Mouse (Mus musculus) neural tube, embryonic 12.5 days (tissue): ENCODE results near the gene Cog3. TPM values are rescaled to one million over a fixed set of nuclear protein-coding genes. Genes with fewer than 3 reads are reported as not detected.

Source experiments
- ATAC-seq: fragments of 200-750 bp; cut with Nextera tagmentation; 2 replicates; pipeline ENCODE4 v1.8.0; 2017; ENCODE audit warnings: low read depth, mild to moderate bottlenecking, moderate TSS enrichment, moderate library complexity; ENCODE audit not compliant: low FRiP score
- H3K27ac ChIP-seq: fragments of 300-500 bp; sonication (generic); 2 replicates; pipeline ENCODE4 v1.5.1; 2016
- H3K27me3 ChIP-seq: fragments of 300-500 bp; sonication (generic); replicated peaks from 2 replicates; pipeline ENCODE4 v1.6.1; 2016; ENCODE audit warnings: mild to moderate bottlenecking
- H3K36me3 ChIP-seq: fragments of 300-500 bp; sonication (generic); 2 replicates; pipeline ENCODE4 v1.6.1; 2016; ENCODE audit warnings: mild to moderate bottlenecking
- H3K4me1 ChIP-seq: fragments of 300-500 bp; sonication (generic); 2 replicates; pipeline ENCODE4 v1.6.1; 2016
- H3K4me2 ChIP-seq: fragments of 300-500 bp; sonication (generic); replicated peaks from 2 replicates; pipeline ENCODE4 v1.6.1; 2016; ENCODE audit warnings: mild to moderate bottlenecking
- H3K4me3 ChIP-seq: fragments of 300-500 bp; sonication (generic); 2 replicates; pipeline ENCODE4 v1.5.1; 2016
- H3K9ac ChIP-seq: fragments of 300-500 bp; sonication (generic); 2 replicates; pipeline ENCODE4 v1.6.1; 2016; ENCODE audit warnings: mild to moderate bottlenecking
- H3K9me3 ChIP-seq: fragments of 300-500 bp; sonication (generic); 2 replicates; pipeline ENCODE4 v1.6.1; 2016; ENCODE audit warnings: mild to moderate bottlenecking
- WGBS: fragments of 180-500 bp; shearing (Covaris S2); methylation state at CpG from one replicate; pipeline ENCODE4 v1.1.7; 2016; 5-methylcytosine and 5-hydroxymethylcytosine counted together
- polyA plus RNA-seq: library from polyadenylated mRNA; unstranded; fragments of >200 nt; fragmentation: Nextera tagmentation; extraction: Ambion mirVana; gene quantifications from 2 replicates; pipeline ENCODE4 v1.2.1, GENCODE M21; 2016

The Cog3 gene
- polyA plus RNA-seq, 1 experiment from 2014 or later: 24.8 TPM

- Histone ChIP-seq H3K27ac (no peak overlapping the region), H3K4me2 (no peak overlapping the region), H3K9ac (no peak overlapping the region), H3K9me3 (no peaks in the 10 kb centered on the region), H3K27me3 (no peaks in the 10 kb centered on the region), H3K4me3 (no peak overlapping the region), H3K4me1 (no peaks in the 10 kb centered on the region), H3K36me3 (peaks cover 66% of the 10 kb centered on the region)
- no peak for ATAC-seq
- 94% methylated on average over 5 of the region's 5 CpGs for WGBS
Measured at GRCm38 (mm10) chr14:75720121-75720520, 34.2 kb downstream of the Cog3 start.

GRCm38 (mm10) chr14:75716410-75716809 lies 37.9 kb downstream of the Cog3 start:
- H3K27ac ChIP-seq: no peak overlapping the region
- no peak overlapping the region for H3K4me3 ChIP-seq
- H3K9me3 ChIP-seq: no peaks in the 10 kb centered on the region
- H3K27me3 ChIP-seq: no peaks in the 10 kb centered on the region
- ATAC-seq: no peak
- no peak overlapping the region for H3K4me2 ChIP-seq
- peaks cover 71% of the 10 kb centered on the region for H3K36me3 ChIP-seq
- 95% methylated on average over 4 of the region's 4 CpGs for WGBS
- no peaks in the 10 kb centered on the region for H3K4me1 ChIP-seq
- no peak overlapping the region for H3K9ac ChIP-seq

GRCm38 (mm10) chr14:75713661-75714060 lies 40.7 kb downstream of the Cog3 start:
- no peak for ATAC-seq
- H3K4me2 ChIP-seq: no peak overlapping the region
- H3K36me3 ChIP-seq: peaks cover 57% of the 10 kb centered on the region
- H3K4me1 ChIP-seq: no peaks in the 10 kb centered on the region
- H3K9ac ChIP-seq: no peak overlapping the region
- H3K27ac ChIP-seq: no peak overlapping the region
- no peaks in the 10 kb centered on the region for H3K27me3 ChIP-seq
- WGBS: 84% methylated on average over 4 of the region's 4 CpGs
- H3K9me3 ChIP-seq: no peaks in the 10 kb centered on the region
- no peak overlapping the region for H3K4me3 ChIP-seq

- 0 out of 2 replicates have a peak, but pooled peaks cover 4% of the 10 kb centered on the region for H3K4me1 ChIP-seq
- no peaks in the 10 kb centered on the region for H3K9me3 ChIP-seq
- H3K9ac ChIP-seq: no peak overlapping the region
- H3K4me2 ChIP-seq: no peak overlapping the region
- H3K27me3 ChIP-seq: no peaks in the 10 kb centered on the region
- peaks cover 49% of the 10 kb centered on the region for H3K36me3 ChIP-seq
- 86% methylated on average over 5 of the region's 5 CpGs for WGBS
- ATAC-seq: no peak
- H3K27ac ChIP-seq: no peak overlapping the region
- no peak overlapping the region for H3K4me3 ChIP-seq
Measured at GRCm38 (mm10) chr14:75712687-75713086, 41.6 kb downstream of the Cog3 start.

- Histone ChIP-seq H3K4me2 (no peak overlapping the region), H3K4me1 (0 out of 2 replicates have a peak, but pooled peaks cover 4% of the 10 kb centered on the region), H3K27ac (no peak overlapping the region), H3K27me3 (no peaks in the 10 kb centered on the region), H3K36me3 (peaks cover 49% of the 10 kb centered on the region), H3K9ac (no peak overlapping the region), H3K9me3 (no peaks in the 10 kb centered on the region), H3K4me3 (no peak overlapping the region)
- 96% methylated on average over 3 of the region's 3 CpGs for WGBS
- ATAC-seq: no peak
Measured at GRCm38 (mm10) chr14:75711731-75712130, 42.6 kb downstream of the Cog3 start.

GRCm38 (mm10) chr14:75708986-75709385 lies 45.3 kb downstream of the Cog3 start:
- 93% methylated on average over 1 of the region's 1 CpGs for WGBS
- peaks cover 34% of the 10 kb centered on the region for H3K36me3 ChIP-seq
- H3K4me3 ChIP-seq: no peak overlapping the region
- ATAC-seq: no peak
- no peak overlapping the region for H3K9ac ChIP-seq
- no peaks in the 10 kb centered on the region for H3K9me3 ChIP-seq
- no peaks in the 10 kb centered on the region for H3K27me3 ChIP-seq
- H3K4me1 ChIP-seq: 0 out of 2 replicates have a peak, but pooled peaks cover 4% of the 10 kb centered on the region
- no peak overlapping the region for H3K4me2 ChIP-seq
- no peak overlapping the region for H3K27ac ChIP-seq

GRCm38 (mm10) chr14:75707771-75708170 lies 46.5 kb downstream of the Cog3 start:
- 22% methylated on average over 7 of the region's 7 CpGs for WGBS
- H3K9me3 ChIP-seq: no peaks in the 10 kb centered on the region
- 0 out of 2 replicates have a peak, but pooled peaks cover 4% of the 10 kb centered on the region for H3K4me1 ChIP-seq
- H3K4me3 ChIP-seq: no peak overlapping the region
- H3K9ac ChIP-seq: no peak overlapping the region
- H3K27me3 ChIP-seq: no peaks in the 10 kb centered on the region
- ATAC-seq: no peak
- H3K36me3 ChIP-seq: peaks cover 43% of the 10 kb centered on the region
- no peak overlapping the region for H3K27ac ChIP-seq
- H3K4me2 ChIP-seq: no peak overlapping the region

GRCm38 (mm10) chr14:75706647-75707046 lies 47.7 kb downstream of the Cog3 start:
- Histone ChIP-seq H3K4me2 (no peak overlapping the region), H3K4me3 (no peak overlapping the region), H3K27me3 (no peaks in the 10 kb centered on the region), H3K9me3 (no peaks in the 10 kb centered on the region), H3K9ac (no peak overlapping the region), H3K27ac (no peak overlapping the region), H3K4me1 (0 out of 2 replicates have a peak, but pooled peaks cover 4% of the 10 kb centered on the region), H3K36me3 (peaks cover 36% of the 10 kb centered on the region)
- ATAC-seq: no peak
- WGBS: 89% methylated on average over 4 of the region's 4 CpGs

- H3K4me1 ChIP-seq: no peaks in the 10 kb centered on the region
- no peak for ATAC-seq
- peaks cover 9% of the 10 kb centered on the region; the same call in 1 of the 2 replicates for H3K36me3 ChIP-seq
- no peak overlapping the region for H3K4me3 ChIP-seq
- 84% methylated on average over 1 of the region's 1 CpGs for WGBS
- H3K27me3 ChIP-seq: no peaks in the 10 kb centered on the region
- H3K4me2 ChIP-seq: no peak overlapping the region
- H3K9me3 ChIP-seq: no peaks in the 10 kb centered on the region
- no peak overlapping the region for H3K27ac ChIP-seq
- no peak overlapping the region for H3K9ac ChIP-seq
Measured at GRCm38 (mm10) chr14:75697928-75698327, 56.4 kb downstream of the Cog3 start.

- Histone ChIP-seq H3K4me3 (no peak overlapping the region), H3K4me1 (no peaks in the 10 kb centered on the region), H3K27me3 (no peaks in the 10 kb centered on the region), H3K9ac (no peak overlapping the region), H3K9me3 (no peaks in the 10 kb centered on the region), H3K4me2 (no peak overlapping the region), H3K27ac (no peak overlapping the region), H3K36me3 (peaks cover 2% of the 10 kb centered on the region; the same call in 1 of the 2 replicates)
- 84% methylated on average over 5 of the region's 5 CpGs for WGBS
- ATAC-seq: no peak
Measured at GRCm38 (mm10) chr14:75696096-75696495, 58.2 kb downstream of the Cog3 start.

- no peaks in the 10 kb centered on the region for H3K36me3 ChIP-seq
- no peak overlapping the region for H3K4me2 ChIP-seq
- WGBS: 87% methylated on average over 2 of the region's 2 CpGs
- H3K9me3 ChIP-seq: no peaks in the 10 kb centered on the region
- no peak overlapping the region for H3K27ac ChIP-seq
- no peak overlapping the region for H3K4me3 ChIP-seq
- H3K9ac ChIP-seq: no peak overlapping the region
- no peaks in the 10 kb centered on the region for H3K27me3 ChIP-seq
- no peaks in the 10 kb centered on the region for H3K4me1 ChIP-seq
- no peak for ATAC-seq
Measured at GRCm38 (mm10) chr14:75690428-75690827, 63.9 kb downstream of the Cog3 start.

- H3K9ac ChIP-seq: no peak overlapping the region
- WGBS: 61% methylated on average over 6 of the region's 6 CpGs
- H3K9me3 ChIP-seq: no peaks in the 10 kb centered on the region
- H3K27me3 ChIP-seq: no peaks in the 10 kb centered on the region
- no peaks in the 10 kb centered on the region; the same call in 1 of the 2 replicates for H3K4me1 ChIP-seq
- no peak overlapping the region for H3K27ac ChIP-seq
- no peak for ATAC-seq
- H3K4me3 ChIP-seq: no peak overlapping the region
- no peaks in the 10 kb centered on the region for H3K36me3 ChIP-seq
- H3K4me2 ChIP-seq: no peak overlapping the region
Measured at GRCm38 (mm10) chr14:75676316-75676715, 78.0 kb downstream of the Cog3 start.

- H3K9ac ChIP-seq: no peak overlapping the region
- H3K9me3 ChIP-seq: no peaks in the 10 kb centered on the region
- H3K4me3 ChIP-seq: no peak overlapping the region
- no peaks in the 10 kb centered on the region for H3K4me1 ChIP-seq
- H3K27ac ChIP-seq: no peak overlapping the region
- no peaks in the 10 kb centered on the region for H3K36me3 ChIP-seq
- no peak for ATAC-seq
- WGBS: 75% methylated on average over 1 of the region's 1 CpGs
- no peak overlapping the region for H3K4me2 ChIP-seq
- no peaks in the 10 kb centered on the region for H3K27me3 ChIP-seq
Measured at GRCm38 (mm10) chr14:75669085-75669645, 85.2 kb downstream of the Cog3 start.
